Mouse (Mus musculus) thymus, adult 18-20 months (tissue): ENCODE measurements around the gene Hist1h2ap.
"Not testable (repeated sequence)": the region's sequence is repeated elsewhere in the genome, so short reads cannot be mapped to it uniquely, and the experiment has no call there.

Experiments
- DNase-seq, 2 experiments: peaks; one replicate each; pipeline ENCODE4 v3.0.0; 2022; ENCODE audit warnings: mixed read lengths in 2 of 2

The Hist1h2ap gene

DNA sequence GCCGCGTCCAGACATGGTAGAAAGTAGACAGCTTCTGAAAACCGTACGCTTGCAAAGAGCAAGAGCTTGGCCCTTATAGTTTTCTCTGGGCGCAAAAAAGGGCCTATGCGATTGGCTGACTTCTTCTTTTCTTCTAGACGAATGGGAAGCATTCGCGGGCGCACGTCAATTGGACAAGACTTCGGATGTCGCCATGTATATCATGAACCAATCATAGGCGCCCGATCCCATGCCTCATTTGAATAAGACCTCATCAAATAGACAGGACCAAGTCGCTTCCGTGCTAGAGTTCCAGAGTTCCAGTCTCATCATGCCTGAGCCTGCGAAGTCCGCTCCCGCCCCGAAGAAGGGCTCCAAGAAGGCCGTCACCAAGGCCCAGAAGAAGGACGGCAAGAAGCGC is at the start of gene Hist1h2ap, which contains the start of gene Hist1h2br:
TSS of gene Hist1h2ap (minus strand) at position 47 of the 400 bp plus-strand sequence.
TSS of gene Hist1h2br (plus strand) at position 283 of the 400 bp plus-strand sequence.
- DNase-seq, result not testable (repeated sequence)

DNA sequence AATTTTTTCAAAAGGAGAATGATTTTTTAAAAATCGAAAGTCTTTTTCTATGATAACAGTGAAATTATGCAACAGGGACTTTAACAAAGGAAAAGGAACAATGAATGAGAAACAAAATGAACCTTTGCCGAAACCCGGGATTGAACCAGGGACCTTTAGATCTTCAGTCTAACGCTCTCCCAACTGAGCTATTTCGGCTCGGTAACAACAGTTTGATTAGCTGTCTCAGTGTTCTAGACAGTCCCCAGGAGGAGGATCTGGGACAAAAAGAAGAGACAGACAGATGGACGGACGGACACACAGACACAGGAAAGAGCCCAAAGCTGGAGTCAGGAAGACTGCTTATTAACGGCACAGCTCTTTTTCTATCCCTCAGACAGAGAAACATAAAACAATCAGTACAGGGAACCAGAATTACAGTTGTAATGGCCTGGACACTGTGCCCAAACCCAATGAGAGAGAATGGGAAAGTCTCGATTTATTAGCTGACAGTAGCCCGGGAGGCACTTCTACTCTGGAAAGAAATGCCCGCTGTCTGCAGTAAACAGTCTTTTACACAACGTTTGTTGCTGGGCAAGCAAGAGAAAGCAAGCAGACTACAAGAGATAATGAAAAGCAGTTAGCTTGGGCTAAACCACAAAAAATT is 49.6 kb upstream of the Hist1h2ap start:
- DNase-seq, result no peak

DNA sequence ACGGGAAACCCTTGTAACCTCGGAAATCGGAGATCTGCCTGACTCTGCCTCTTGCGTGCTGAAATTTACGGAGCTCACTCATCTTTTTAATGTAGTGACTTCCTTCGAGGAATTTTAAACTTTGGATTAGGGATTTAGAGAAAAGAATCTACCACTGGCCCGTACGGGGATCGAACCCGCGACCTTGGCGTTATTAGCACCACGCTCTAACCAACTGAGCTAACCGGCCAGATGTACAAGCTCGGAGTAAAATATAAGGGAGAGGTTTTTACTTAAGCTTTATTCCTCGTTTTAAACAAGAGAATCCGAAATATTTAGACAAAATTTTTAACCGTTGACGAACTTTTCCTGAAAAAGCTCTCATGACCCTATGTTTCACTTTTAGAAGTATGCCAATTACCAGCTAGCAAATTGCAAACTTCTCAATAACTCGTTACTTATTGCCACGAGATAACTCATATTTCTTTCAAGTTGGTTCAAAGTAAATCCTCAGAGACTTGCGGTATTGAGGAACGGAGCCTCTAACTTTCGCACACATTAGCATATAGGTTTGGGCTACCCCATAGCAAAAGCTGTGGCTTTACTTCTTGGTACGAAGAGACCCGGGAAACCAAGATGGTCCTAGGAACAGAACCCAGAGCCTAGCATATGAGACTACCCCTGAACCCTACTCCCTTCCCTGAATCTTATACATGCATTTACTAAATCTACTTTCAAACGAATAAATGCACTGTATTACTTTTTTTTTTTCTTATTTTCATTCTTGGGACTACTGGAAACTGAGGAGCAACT is 48.8 kb upstream of the Hist1h2ap start:
- DNase-seq, result no peak

DNA sequence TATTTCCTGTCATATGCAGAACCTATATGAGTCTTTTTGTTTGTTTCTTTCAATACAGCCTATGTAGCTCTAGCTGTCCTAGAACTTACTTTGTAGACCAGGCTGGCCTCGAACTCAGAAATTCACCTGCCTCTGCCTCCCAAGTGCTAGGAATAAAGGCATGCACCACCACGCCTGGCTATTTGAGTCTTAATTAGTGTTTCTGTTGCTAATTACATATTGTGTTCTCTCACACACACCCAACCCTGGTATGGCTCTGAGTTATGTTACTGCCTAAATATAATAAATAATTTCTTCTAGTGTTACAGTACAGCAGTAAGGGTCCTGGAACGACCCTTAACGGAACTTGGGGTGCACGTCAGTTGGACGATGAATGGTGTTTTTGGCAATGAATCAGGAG is 47.4 kb upstream of the Hist1h2ap start:
- DNase-seq, result no peak

DNA sequence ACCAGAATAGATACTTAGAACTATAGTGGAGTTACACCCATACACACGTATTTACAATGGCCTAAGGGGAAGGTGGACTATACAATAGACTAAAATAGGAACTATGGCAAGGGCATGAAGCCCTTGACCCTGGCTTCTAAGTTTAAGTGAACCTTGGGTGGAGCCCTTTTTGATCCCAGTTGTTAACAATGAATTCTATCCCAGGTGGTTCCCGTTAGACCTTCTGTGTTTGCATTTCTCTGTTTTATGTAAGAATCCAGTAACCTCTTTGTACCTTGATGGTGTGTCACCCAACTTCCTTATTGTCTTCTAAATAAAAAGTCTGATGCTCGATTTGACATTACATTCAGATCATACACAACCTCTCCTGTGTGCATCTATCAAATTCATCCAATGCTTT is 32.2 kb upstream of the Hist1h2ap start:
- DNase-seq, result not testable (repeated sequence)

DNA sequence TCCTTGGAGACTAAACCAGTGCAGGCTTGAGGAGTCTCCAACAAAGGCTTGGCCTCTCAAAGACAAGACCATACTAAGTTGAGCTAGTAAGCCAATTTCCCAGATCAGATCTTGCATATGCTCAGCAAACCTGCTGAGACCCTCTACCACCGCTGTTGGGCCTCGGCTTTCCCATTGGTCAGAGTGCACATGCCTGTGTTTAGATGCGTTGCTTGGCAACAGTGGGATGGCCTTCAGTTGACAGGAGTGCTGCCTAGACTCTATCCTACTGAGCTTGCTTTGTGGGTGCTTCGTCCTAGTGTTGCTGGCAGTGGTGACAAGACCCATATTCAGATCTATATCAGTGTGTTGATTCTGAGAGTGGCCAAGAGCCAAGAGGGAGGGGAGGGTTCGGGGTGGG is 28.3 kb upstream of the Hist1h2ap start:
- no peak for DNase-seq

DNA sequence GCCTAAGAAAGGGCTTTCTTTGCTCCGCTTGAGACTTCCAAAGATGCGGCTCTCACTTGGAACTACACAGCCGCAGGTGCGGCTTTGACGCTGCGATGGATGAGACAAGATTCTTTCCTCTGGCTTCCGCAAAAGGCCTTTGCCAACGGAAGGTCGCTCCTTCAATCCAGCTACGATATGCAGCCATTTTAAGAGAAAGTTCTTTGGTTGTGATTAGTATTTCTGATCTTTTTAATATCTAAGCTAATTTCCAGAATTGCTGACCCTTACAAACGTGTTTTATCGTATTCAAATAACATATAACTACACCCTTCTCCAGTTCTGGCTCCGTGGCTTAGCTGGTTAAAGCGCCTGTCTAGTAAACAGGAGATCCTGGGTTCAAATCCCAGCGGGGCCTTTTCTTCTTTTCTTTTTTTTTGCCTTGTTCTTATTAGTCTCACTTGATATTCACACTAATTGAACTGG is 22.4 kb upstream of the Hist1h2ap start:
- DNase-seq, result no peak

DNA sequence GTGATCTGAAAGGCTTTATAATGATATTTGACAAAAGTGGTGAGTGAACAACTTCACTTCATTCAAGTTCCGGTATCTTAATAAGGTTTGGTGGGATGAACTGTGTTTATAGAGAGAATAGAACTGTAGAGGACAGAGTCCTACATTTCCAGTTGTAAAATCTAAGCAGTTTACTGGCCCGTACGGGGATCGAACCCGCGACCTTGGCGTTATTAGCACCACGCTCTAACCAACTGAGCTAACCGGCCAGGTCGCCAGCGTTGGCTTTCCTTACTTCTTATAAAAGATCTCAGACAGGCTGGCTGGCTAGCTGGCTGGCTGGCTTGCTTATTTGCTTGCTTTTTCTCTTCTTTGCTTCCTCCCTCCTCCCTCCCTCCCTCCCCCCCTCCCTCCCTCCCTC is 21.8 kb upstream of the Hist1h2ap start:
- DNase-seq, result peak; percentile 45 to 58

DNA sequence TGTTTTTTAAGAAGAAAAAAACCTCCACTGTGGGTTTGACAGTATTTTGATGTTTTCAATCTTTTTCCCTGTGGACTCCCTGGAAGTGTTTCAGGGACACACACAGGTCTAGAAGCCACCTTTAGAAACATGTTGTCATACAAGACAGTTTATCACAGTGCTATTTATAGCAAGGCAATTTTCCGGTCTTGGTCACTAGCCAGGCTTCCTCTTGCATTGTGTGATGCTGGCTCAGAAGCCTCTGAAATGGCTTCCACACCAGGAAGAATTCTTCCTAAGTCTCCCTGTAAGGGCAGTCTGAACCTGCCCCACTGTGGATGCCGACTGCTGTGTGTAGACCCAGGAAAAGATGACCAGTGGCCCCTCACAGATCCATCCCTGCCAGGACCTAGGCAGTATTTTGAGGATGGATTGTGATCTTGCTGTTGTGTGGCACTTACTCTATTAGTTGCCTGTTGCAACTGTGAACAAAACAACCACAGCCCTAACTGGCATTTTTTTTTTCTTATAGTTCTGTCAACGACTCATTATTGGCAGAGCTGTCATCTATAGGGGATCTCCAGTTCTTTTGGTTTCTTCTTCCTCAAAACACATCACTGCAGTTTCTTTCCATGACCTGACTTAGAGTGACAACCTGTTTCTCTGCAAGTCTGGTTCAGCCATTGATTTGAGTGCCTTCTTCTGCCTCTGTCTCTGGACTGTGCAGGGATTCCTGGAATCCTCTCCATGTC is 19.1 kb upstream of the Hist1h2ap start:
- DNase-seq, result no peak

DNA sequence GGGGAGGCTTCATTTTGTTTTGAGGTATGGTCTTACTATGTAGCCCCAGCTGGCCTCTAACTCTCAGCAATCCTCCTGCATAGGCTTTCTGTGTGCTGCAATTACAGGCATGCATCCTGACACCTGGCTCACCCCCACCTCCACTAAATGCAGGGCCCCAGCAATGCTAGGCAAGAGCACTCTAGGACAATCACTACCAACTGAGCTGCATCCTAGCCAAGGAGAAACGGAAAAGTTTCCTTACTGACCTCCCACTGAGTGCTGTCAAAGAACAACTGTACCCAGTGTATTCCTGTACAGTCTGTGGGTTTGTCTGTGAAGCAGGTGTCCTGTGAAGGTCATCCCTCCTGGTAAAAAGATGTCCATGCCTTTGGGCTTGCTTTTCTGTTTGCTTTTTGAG is 17.4 kb upstream of the Hist1h2ap start:
- not testable (repeated sequence) for DNase-seq

DNA sequence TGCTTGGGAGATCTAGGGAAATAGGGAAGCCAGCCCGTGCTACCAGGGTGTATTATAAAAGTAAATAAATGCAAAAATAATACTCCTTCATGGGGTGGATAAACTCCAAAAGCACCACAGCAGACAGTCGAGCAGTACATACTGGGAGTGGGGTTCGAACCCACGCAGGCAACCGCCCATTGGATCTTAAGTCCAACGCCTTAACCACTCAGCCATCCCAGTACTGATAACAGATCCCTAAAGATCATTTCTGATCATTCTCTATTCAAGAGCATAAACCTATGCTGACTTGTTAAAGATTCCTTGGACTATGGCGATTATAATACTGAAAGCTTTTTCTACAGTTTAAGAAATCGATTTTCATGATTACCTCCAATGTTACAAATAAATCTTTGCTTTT is 14.6 kb upstream of the Hist1h2ap start:
- DNase-seq, result no peak

DNA sequence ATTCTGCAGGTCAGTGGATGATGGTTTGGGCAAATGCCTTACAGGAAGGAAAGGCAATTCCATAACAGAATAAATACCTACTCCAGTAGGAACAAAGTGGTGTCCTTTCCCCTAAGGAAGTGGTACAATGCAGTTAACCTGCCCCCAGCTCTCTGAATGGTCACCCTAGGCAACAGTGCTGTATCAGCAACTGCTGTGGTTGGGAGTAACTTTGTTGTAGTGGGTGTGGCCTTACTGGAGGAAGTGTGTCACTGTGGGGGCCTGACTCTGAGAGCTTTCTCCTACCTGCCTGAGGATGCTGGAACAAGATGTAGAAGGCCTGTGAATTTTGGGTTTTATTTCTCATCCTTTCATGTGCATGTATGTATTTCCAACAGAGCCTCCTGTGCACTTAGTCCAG is 13.0 kb upstream of the Hist1h2ap start:
- DNase-seq, result not testable (repeated sequence)

DNA sequence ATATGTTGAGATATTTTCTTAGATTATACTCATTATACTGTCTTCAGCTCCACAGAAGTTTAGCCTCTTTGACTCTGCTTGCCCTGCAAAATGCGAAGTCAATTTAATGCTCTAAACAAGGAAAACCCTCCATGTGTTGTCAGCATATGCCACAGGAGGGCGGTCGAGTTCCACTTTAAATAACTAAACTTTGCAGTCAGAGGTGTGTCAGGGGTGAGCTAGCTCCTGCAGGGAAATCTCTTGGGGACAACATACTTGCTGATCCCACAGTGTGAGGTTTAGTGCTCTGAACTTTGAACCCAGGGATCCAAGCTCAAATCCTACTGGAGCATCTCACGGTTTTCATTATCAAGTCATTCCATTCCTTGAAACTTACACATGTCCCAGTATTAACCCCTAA is 7.2 kb upstream of the Hist1h2ap start:
- not testable (repeated sequence) for DNase-seq

DNA sequence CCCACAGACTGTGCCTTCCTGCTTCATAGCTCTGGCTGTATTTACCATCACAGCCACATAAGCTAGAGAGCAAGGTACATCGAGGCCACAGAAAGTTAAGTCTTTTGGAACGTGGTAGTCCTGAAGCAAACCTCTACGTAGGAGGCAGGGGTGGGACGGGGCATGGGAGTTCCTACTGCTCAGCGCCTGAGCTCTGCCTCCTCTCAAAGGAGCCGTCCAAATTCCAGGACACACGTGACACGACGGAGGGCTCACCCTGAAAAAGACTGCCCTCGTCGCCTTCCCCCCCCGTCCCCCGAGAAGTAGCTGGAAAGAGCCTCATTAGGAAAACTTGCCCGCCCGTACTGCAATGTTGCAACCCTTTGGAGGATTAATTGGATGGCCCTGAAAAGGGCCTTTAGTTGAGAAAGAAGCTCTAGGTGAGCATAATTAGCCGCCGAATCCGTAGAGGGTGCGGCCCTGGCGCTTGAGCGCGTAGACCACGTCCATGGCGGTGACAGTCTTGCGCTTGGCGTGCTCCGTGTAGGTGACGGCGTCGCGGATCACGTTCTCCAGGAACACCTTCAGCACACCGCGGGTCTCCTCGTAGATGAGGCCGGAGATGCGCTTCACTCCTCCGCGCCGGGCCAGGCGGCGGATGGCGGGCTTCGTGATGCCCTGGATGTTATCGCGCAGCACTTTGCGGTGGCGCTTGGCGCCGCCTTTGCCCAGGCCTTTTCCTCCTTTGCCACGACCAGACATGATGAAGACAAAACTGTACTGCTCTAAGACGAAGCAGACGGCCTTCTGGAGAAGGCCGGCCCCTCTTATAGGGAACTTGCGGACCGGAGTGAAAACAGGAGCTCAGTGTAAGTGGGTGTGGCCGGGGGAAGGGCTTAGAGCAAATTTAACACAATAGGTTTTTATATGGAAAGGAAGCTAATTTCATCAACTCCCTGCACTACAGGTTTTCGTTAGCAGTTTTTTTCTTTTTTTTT is 1.6 kb downstream of the Hist1h2ap start, which contains the start of gene Hist1h4n:
TSS of gene Hist1h4n (minus strand) at position 779 of the 977 bp plus-strand sequence.
- peak; percentile 30 to 57 for DNase-seq

DNA sequence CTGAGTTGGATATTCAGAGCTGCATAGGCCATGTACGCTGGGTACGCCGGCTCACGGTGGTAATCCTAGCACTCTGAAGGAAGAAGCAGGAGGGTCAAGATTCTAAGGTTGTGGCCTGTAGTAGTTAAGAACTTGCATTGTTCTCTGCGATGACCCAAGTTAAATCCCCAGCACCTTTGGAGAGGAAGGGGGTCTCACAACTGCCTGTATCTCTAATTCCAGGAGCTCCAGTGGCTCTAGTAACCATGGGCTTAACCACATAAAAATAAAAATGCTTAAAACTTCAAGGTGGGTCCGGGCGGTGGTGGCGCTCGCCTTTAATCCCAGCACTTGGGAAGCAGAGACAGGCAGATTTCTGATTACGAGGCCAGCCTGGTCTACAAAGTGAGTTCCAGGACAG is 3.0 kb downstream of the Hist1h2ap start:
- no peak for DNase-seq

DNA sequence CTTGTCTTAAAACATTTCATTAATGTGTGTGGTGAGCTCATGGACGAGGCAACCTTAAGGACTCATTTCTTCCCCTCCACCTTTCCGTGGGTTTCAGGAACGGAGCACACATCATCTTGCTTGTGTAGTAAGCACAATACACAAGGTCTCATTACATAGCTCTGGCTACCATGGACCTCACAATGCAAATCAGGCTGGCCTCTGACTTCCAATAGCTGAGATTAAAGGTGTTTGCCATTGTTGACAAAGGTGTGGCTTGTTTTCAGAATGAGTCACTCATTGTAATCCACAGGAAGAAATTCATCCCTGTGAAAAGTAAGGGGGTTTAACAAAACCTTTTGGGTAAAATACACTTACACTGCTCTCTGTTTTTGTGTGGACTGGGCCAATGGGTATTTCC is 4.8 kb downstream of the Hist1h2ap start:
- no peak for DNase-seq

DNA sequence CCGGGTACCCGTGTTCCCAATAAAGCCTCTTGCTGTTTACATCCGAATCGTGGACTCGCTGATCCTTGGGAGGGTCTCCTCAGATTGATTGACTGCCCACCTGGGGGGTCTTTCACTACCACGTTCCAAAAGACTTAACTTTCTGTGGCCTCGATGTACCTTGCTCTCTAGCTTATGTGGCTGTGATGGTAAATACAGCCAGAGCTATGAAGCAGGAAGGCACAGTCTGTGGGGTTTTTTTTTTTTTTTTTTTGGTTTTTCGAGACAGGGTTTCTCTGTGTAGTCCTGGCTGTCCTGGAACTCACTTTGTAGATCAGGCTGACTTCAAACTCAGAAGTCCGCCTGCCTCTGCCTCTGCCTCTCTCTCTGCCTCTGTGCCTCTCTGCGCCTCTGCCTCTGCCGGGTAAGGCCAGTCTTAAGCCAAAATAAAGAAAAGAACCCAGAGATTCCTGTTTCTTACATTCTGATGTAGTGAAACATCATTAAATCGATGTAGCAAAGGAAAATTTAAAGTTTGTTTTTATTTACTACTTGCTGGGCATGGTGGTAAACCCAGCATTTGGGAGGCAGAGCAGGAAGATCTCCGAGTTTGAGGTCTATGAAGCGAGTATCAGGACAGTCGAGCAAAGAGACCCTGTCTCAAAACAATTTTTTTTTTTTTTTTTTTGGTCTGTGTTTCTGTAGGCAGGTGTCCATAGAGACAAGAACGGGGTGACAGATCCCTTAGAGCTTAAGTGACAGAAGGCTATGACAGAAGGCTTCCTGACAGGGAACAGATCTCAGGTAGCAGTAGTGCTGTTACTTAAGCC is 13.0 kb downstream of the Hist1h2ap start:
- DNase-seq, result not testable (repeated sequence)

DNA sequence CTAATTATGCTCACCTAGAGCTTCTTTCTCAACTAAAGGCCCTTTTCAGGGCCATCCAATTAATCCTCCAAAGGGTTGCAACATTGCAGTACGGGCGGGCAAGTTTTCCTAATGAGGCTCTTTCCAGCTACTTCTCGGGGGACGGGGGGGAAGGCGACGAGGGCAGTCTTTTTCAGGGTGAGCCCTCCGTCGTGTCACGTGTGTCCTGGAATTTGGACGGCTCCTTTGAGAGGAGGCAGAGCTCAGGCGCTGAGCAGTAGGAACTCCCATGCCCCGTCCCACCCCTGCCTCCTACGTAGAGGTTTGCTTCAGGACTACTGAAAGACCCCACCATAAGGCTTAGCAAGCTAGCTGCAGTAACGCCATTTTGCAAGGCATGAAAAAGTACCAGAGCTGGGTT is 21.2 kb downstream of the Hist1h2ap start:
- DNase-seq, result not testable (repeated sequence)

DNA sequence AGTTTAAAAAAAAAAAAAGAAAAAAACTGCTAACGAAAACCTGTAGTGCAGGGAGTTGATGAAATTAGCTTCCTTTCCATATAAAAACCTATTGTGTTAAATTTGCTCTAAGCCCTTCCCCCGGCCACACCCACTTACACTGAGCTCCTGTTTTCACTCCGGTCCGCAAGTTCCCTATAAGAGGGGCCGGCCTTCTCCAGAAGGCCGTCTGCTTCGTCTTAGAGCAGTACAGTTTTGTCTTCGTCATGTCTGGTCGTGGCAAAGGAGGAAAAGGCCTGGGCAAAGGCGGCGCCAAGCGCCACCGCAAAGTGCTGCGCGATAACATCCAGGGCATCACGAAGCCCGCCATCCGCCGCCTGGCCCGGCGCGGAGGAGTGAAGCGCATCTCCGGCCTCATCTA is 21.8 kb downstream of the Hist1h2ap start, which contains the start of gene Hist1h4m:
TSS of gene Hist1h4m (plus strand) at position 208 of the 400 bp plus-strand sequence.
- peak; percentile 33 to 62 for DNase-seq

DNA sequence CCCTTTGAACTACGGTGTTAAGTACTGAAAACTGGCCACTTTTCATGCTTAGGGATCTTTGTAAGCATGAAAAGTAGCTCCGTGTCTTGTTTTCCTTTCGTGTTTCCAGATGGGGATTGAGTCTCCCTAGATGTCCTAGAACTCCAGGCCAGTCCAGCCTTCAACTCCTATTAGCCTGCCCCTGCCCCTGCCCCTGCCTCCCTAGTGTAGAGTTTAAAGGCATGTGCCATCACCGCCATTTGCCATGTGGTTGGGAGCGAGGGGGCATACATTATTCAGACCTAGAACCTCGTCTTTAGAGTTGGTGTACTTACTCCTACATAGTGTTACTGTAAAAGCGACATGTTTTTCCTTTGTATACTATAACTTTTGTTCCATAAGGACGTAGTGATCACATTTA is 22.2 kb downstream of the Hist1h2ap start:
- not testable (repeated sequence) for DNase-seq

DNA sequence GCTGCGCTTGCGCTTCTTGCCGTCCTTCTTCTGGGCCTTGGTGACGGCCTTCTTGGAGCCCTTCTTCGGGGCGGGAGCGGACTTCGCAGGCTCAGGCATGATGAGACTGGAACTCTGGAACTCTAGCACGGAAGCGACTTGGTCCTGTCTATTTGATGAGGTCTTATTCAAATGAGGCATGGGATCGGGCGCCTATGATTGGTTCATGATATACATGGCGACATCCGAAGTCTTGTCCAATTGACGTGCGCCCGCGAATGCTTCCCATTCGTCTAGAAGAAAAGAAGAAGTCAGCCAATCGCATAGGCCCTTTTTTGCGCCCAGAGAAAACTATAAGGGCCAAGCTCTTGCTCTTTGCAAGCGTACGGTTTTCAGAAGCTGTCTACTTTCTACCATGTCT is 23.2 kb downstream of the Hist1h2ap start, which contains the start of the genes Hist1h2bq and Hist1h2ao:
TSS of gene Hist1h2bq (minus strand) at position 125 of the 400 bp plus-strand sequence.
TSS of gene Hist1h2ao (plus strand) at position 393 of the 400 bp plus-strand sequence.
- DNase-seq, result not testable (repeated sequence)
